Mouse (Mus musculus) intestine, embryonic 14.5 days (tissue): ENCODE data around the gene Uhrf1bp1. TPM values are rescaled to one million over a fixed set of nuclear protein-coding genes. Genes with fewer than 3 reads are reported as not detected.

Experiments used
- ATAC-seq: fragments of 200-750 bp; cut with Nextera tagmentation; replicated peaks from 2 replicates; pipeline ENCODE4 v1.8.0; 2017; ENCODE audit warnings: low read depth, moderate number of reproducible peaks, moderate TSS enrichment, moderate library complexity; ENCODE audit not compliant: low FRiP score, low TSS enrichment
- DNase-seq: peaks from one replicate; pipeline ENCODE4 v3.0.0-alpha.2; 2018; ENCODE audit warnings: low spot score
- H3K27ac ChIP-seq: fragments of 300-500 bp; sonication (generic); 2 replicates; pipeline ENCODE4 v1.5.1; 2014; ENCODE audit warnings: low read depth, mild to moderate bottlenecking, control low read depth
- H3K27me3 ChIP-seq: fragments of 300-500 bp; sonication (generic); replicated peaks from 2 replicates; pipeline ENCODE4 v1.6.1; 2014; ENCODE audit warnings: low read length, control low read depth; ENCODE audit not compliant: control insufficient read depth, insufficient read depth
- H3K36me3 ChIP-seq: fragments of 300-500 bp; sonication (generic); 2 replicates; pipeline ENCODE4 v1.6.1; 2014; ENCODE audit warnings: low read length, control low read depth; ENCODE audit not compliant: control insufficient read depth, insufficient read depth
- H3K4me1 ChIP-seq: fragments of 300-500 bp; sonication (generic); replicated peaks from 2 replicates; pipeline ENCODE4 v1.6.1; 2014; ENCODE audit warnings: low read length, control low read depth, mixed read lengths; ENCODE audit not compliant: control insufficient read depth, insufficient read depth
- H3K4me2 ChIP-seq: fragments of 300-500 bp; sonication (generic); 2 replicates; pipeline ENCODE4 v1.6.1; 2014; ENCODE audit warnings: low read length
- H3K4me3 ChIP-seq: fragments of 300-500 bp; sonication (generic); 2 replicates; pipeline ENCODE4 v1.5.1; 2014; ENCODE audit warnings: low read depth, low read length, control low read depth, mixed read lengths
- H3K9ac ChIP-seq: fragments of 300-500 bp; sonication (generic); 2 replicates; pipeline ENCODE4 v1.6.1; 2014; ENCODE audit warnings: mild to moderate bottlenecking, low read length
- H3K9me3 ChIP-seq: fragments of 300-500 bp; sonication (generic); 2 replicates; pipeline ENCODE4 v1.6.1; 2016; ENCODE audit warnings: low read length, control low read depth; ENCODE audit not compliant: control insufficient read depth
- WGBS: fragments of 180-500 bp; shearing (Covaris S2); extraction: QIAGEN DNeasy Blood & Tissue Kit; methylation state at CpG from one replicate; pipeline ENCODE4 v1.1.7; 2014; 5-methylcytosine and 5-hydroxymethylcytosine counted together
- polyA plus RNA-seq: library from polyadenylated mRNA; unstranded; fragments of >200 nt; fragmentation: Nextera tagmentation; extraction: Ambion mirVana; gene quantifications from 2 replicates; pipeline ENCODE4 v1.2.1, GENCODE M21; 2014

The Uhrf1bp1 gene
- polyA plus RNA-seq, 1 experiment from 2014 or later = 5.8 TPM

- ATAC-seq (no peak), DNase-seq (no peak)
- H3K4me1 ChIP-seq = peaks cover 15% of the 10 kb centered on the region
- WGBS = 48% methylated on average over 2 of the region's 2 CpGs
- H3K27ac ChIP-seq = no peak overlapping the region
- peaks cover 3% of the 10 kb centered on the region; the same call in 1 of the 2 replicates for H3K36me3 ChIP-seq
- H3K4me3 ChIP-seq = no peak overlapping the region
- H3K9me3 ChIP-seq = no peaks in the 10 kb centered on the region
- no peaks in the 10 kb centered on the region for H3K27me3 ChIP-seq
- H3K9ac ChIP-seq = no peak overlapping the region
- H3K4me2 ChIP-seq = no peak overlapping the region
Observed at GRCm38 (mm10) chr17:27859131-27859530, 2.9 kb downstream of the Uhrf1bp1 start.

DNA sequence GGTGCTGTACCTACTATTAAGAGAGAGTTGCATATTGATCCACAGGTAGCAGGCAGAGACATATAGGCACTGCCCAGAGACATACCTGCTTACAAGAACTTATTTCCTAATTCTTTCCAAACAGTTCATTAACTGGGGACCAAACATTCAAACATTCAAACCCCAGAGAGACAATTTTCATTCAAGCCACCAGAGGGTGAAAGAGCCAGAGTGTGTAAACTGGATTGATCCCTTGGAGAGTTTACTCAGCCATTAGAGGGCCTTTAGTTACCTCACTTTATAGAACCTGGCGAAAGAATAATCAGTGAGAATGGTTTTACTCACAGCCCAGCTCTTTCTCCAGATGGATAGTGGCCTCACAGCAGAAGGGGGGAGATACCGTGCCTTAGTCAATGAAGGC, 9.2 kb downstream of the Uhrf1bp1 start:
- ATAC-seq (no peak), DNase-seq (no peak)
- Histone ChIP-seq H3K4me3 (no peak overlapping the region), H3K9ac (no peak overlapping the region), H3K4me1 (no peaks in the 10 kb centered on the region), H3K9me3 (no peaks in the 10 kb centered on the region), H3K27me3 (no peaks in the 10 kb centered on the region), H3K27ac (no peak overlapping the region), H3K4me2 (no peak overlapping the region), H3K36me3 (no peaks in the 10 kb centered on the region)
- 79% methylated on average over 2 of the region's 2 CpGs for WGBS

DNA sequence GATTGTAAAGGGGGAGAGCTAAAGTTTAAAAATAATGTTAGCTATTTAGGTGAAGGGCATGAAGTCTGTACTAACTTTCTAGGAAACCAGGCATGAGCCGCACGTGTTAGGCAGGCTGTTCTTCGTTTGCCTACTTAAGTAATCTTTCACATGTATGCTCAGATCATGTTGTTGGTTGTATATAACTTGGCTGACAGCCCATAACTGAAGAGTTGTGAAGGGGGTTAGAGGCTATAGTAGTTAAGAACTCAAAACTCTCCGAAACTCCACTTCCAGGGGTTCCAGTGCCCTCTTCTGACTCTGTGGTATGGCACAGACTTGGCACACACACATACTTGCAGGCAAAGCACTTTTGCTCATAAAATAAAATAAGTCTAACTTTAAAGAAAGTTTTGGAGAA, 10.5 kb downstream of the Uhrf1bp1 start:
- ATAC-seq = no peak
- Histone ChIP-seq H3K27me3 (no peaks in the 10 kb centered on the region), H3K27ac (no peak overlapping the region), H3K4me3 (no peak overlapping the region), H3K4me1 (no peaks in the 10 kb centered on the region), H3K9me3 (no peaks in the 10 kb centered on the region), H3K36me3 (no peaks in the 10 kb centered on the region), H3K4me2 (no peak overlapping the region), H3K9ac (no peak overlapping the region)
- 70% methylated on average over 4 of the region's 4 CpGs for WGBS
- no peak for DNase-seq

DNA sequence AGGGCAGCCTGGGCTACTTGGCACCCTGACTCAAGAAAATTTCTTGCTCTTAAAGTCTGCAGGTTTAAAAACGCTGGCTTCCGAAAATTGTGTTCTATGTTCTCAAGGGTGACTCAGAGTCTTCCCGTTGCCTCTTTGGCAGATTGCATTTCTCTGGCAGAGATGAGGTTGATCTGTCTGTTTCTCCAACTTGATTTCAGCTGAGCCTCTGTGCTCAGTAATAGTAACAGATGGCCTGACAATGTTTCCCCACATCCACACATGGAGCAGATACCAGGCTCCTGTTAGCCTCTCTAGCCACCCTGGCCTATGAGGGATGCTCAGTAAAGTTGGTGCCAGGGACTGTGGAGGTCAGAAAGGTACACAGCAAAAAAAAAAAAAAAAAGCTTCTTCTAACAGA, 15.6 kb downstream of the Uhrf1bp1 start:
- no peaks in the 10 kb centered on the region for H3K27me3 ChIP-seq
- no peak overlapping the region for H3K4me2 ChIP-seq
- no peak overlapping the region for H3K27ac ChIP-seq
- 92% methylated on average over 3 of the region's 3 CpGs for WGBS
- H3K9ac ChIP-seq = no peak overlapping the region
- no peaks in the 10 kb centered on the region; the same call in 1 of the 2 replicates for H3K4me1 ChIP-seq
- no peak for ATAC-seq
- DNase-seq = no peak
- peaks cover 4% of the 10 kb centered on the region; the same call in 1 of the 2 replicates for H3K36me3 ChIP-seq
- H3K4me3 ChIP-seq = no peak overlapping the region
- H3K9me3 ChIP-seq = no peaks in the 10 kb centered on the region

DNA sequence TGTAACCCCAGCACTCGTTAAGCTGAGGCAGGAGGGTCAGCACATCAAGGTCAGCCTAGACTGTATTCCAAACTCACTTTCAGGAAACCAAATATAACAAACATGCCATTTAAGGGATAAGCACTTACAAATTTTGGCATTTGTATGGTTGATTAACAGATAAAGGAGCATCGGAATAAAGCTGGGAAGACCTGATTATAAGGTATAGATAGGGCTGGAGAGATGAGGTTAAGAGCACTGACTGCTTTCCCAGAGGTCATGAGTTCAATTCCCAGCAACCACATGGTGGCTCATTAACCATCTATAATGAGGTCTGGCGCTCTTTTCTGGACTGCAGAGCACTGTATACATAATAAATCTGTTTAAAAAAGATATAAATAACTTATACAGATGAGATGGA, 17.3 kb downstream of the Uhrf1bp1 start:
- no peak for DNase-seq

DNA sequence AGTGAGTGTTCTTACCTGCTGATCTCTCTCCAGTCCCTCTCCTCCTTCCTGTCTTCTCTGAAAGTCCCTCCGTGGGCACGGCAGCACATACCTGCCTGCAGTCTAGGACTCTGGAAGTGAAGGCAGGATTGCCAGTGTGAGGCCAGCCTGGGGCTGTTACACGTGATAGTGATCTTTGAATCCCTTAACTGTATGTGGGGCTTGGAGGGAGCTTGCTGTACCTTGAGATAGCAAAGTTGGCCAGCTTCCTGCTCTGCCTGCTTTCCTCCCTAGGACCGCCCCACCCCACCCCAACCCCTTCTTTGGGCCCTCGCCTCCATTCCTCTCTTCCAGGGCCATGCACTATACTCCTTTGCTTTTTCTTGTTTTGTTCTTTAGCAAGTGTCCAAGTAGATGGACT, 18.3 kb downstream of the Uhrf1bp1 start:
- ATAC-seq (no peak), DNase-seq (no peak)
- no peak overlapping the region for H3K4me2 ChIP-seq
- no peaks in the 10 kb centered on the region for H3K27me3 ChIP-seq
- H3K36me3 ChIP-seq = peaks cover 13% of the 10 kb centered on the region
- H3K9me3 ChIP-seq = no peaks in the 10 kb centered on the region
- WGBS = 62% methylated on average over 5 of the region's 5 CpGs
- no peak overlapping the region for H3K4me3 ChIP-seq
- no peak overlapping the region for H3K27ac ChIP-seq
- H3K9ac ChIP-seq = no peak overlapping the region
- no peaks in the 10 kb centered on the region; the same call in 1 of the 2 replicates for H3K4me1 ChIP-seq

More for the DNA sequence above, 17.3 kb downstream of the Uhrf1bp1 start:
- peaks cover 10% of the 10 kb centered on the region; the same call in 1 of the 2 replicates for H3K36me3 ChIP-seq
- H3K27ac ChIP-seq = no peak overlapping the region
- H3K4me2 ChIP-seq = no peak overlapping the region
- no peaks in the 10 kb centered on the region for H3K27me3 ChIP-seq
- 58% methylated on average over 3 of the region's 3 CpGs for WGBS
- H3K9ac ChIP-seq = no peak overlapping the region
- H3K4me1 ChIP-seq = no peaks in the 10 kb centered on the region; the same call in 1 of the 2 replicates
- H3K4me3 ChIP-seq = no peak overlapping the region
- no peaks in the 10 kb centered on the region for H3K9me3 ChIP-seq
- no peak for ATAC-seq

- no peaks in the 10 kb centered on the region for H3K4me1 ChIP-seq
- H3K27ac ChIP-seq = no peak overlapping the region
- WGBS = 64% methylated on average over 11 of the region's 11 CpGs
- H3K9me3 ChIP-seq = no peaks in the 10 kb centered on the region
- H3K4me3 ChIP-seq = no peak overlapping the region
- no peak for DNase-seq
- H3K4me2 ChIP-seq = no peak overlapping the region
- H3K9ac ChIP-seq = no peak overlapping the region
- no peaks in the 10 kb centered on the region for H3K27me3 ChIP-seq
- peaks cover 66% of the 10 kb centered on the region for H3K36me3 ChIP-seq
- ATAC-seq = no peak; the same call in 1 of the 2 replicates
Observed at GRCm38 (mm10) chr17:27881518-27881917, 25.3 kb downstream of the Uhrf1bp1 start.

GRCm38 (mm10) chr17:27883129-27883528, 26.9 kb downstream of the Uhrf1bp1 start:
- Histone ChIP-seq H3K4me3 (no peak overlapping the region), H3K9me3 (no peaks in the 10 kb centered on the region), H3K4me2 (no peak overlapping the region), H3K27ac (no peak overlapping the region), H3K4me1 (no peaks in the 10 kb centered on the region), H3K36me3 (peaks cover 73% of the 10 kb centered on the region), H3K9ac (no peak overlapping the region), H3K27me3 (no peaks in the 10 kb centered on the region)
- ATAC-seq = no peak
- 89% methylated on average over 8 of the region's 8 CpGs for WGBS
- DNase-seq = no peak

GRCm38 (mm10) chr17:27883994-27884393, 27.8 kb downstream of the Uhrf1bp1 start:
- no peak for DNase-seq
- H3K4me1 ChIP-seq = no peaks in the 10 kb centered on the region
- ATAC-seq = no peak
- peaks cover 73% of the 10 kb centered on the region for H3K36me3 ChIP-seq
- no peak overlapping the region for H3K9ac ChIP-seq
- WGBS = 93% methylated on average over 6 of the region's 6 CpGs
- H3K27ac ChIP-seq = no peak overlapping the region
- no peak overlapping the region for H3K4me3 ChIP-seq
- H3K27me3 ChIP-seq = no peaks in the 10 kb centered on the region
- no peak overlapping the region for H3K4me2 ChIP-seq
- no peaks in the 10 kb centered on the region for H3K9me3 ChIP-seq
